Mouse (Mus musculus) forebrain, embryonic 12.5 days (tissue): ENCODE data around the gene Tnfsf13b. TPM values are rescaled to one million over a fixed set of nuclear protein-coding genes. Genes with fewer than 3 reads are reported as not detected.

ENCODE experiments used
- ATAC-seq: fragments of 200-750 bp; cut with Nextera tagmentation; 2 replicates; pipeline ENCODE4 v1.8.0; 2017; ENCODE audit warnings: moderate TSS enrichment; ENCODE audit not compliant: low FRiP score
- H3K27ac ChIP-seq: fragments of 300-500 bp; sonication (generic); 2 replicates; pipeline ENCODE4 v1.5.1; 2016; ENCODE audit warnings: mild to moderate bottlenecking
- H3K27me3 ChIP-seq: fragments of 300-500 bp; sonication (generic); 2 replicates; pipeline ENCODE4 v1.6.1; 2016; ENCODE audit warnings: mild to moderate bottlenecking
- H3K36me3 ChIP-seq: fragments of 300-500 bp; sonication (generic); replicated peaks from 2 replicates; pipeline ENCODE4 v1.6.1; 2016; ENCODE audit warnings: mild to moderate bottlenecking
- H3K4me1 ChIP-seq: fragments of 300-500 bp; sonication (generic); 2 replicates; pipeline ENCODE4 v1.6.1; 2016
- H3K4me2 ChIP-seq: fragments of 300-500 bp; sonication (generic); 2 replicates; pipeline ENCODE4 v1.6.1; 2016; ENCODE audit warnings: mild to moderate bottlenecking, moderate library complexity
- H3K4me3 ChIP-seq: fragments of 300-500 bp; sonication (generic); replicated peaks from 2 replicates; pipeline ENCODE4 v1.5.1; 2016; ENCODE audit warnings: mild to moderate bottlenecking
- H3K9ac ChIP-seq: fragments of 300-500 bp; sonication (generic); 2 replicates; pipeline ENCODE4 v1.6.1; 2016; ENCODE audit warnings: mild to moderate bottlenecking
- H3K9me3 ChIP-seq: fragments of 300-500 bp; sonication (generic); 2 replicates; pipeline ENCODE4 v1.6.1; 2016
- WGBS: fragments of 180-500 bp; shearing (Covaris S2); methylation state at CpG from one replicate; pipeline ENCODE4 v1.1.7; 2016; 5-methylcytosine and 5-hydroxymethylcytosine counted together
- polyA plus RNA-seq: library from polyadenylated mRNA; unstranded; fragments of >200 nt; fragmentation: Nextera tagmentation; extraction: Ambion mirVana; gene quantifications from 2 replicates; pipeline ENCODE4 v1.2.1, GENCODE M21; 2016

Gene Tnfsf13b
- polyA plus RNA-seq, 1 experiment from 2014 or later, result 0.23 TPM

DNA sequence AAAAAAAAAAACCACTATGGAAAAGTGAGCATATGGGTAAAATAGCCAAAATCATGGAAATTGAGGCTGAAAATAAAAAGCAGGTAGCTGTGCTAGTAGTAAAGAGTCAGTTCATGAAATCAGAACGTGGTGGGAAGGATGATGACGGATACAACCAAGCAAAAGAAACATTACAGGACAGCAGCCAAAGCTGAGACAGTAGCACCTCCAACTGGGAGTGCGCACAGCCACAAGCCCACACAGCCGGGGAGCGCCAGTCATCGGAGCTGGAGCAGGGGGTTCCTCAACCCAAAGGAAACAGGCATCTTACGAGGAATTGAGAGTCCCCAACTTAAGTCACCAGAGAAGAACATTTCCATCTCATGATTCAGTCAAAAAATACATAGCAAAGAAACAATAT is 2.2 kb upstream of the Tnfsf13b start:
- H3K9ac ChIP-seq, result no peak overlapping the region
- H3K4me3 ChIP-seq, result no peak overlapping the region
- no peak overlapping the region for H3K4me2 ChIP-seq
- 84% methylated on average over 7 of the region's 7 CpGs for WGBS
- H3K4me1 ChIP-seq, result peaks cover 12% of the 10 kb centered on the region; the same call in 1 of the 2 replicates
- no peaks in the 10 kb centered on the region for H3K9me3 ChIP-seq
- peaks cover 14% of the 10 kb centered on the region for H3K27me3 ChIP-seq
- no peak overlapping the region for H3K27ac ChIP-seq
- no peaks in the 10 kb centered on the region for H3K36me3 ChIP-seq
- no peak for ATAC-seq

DNA sequence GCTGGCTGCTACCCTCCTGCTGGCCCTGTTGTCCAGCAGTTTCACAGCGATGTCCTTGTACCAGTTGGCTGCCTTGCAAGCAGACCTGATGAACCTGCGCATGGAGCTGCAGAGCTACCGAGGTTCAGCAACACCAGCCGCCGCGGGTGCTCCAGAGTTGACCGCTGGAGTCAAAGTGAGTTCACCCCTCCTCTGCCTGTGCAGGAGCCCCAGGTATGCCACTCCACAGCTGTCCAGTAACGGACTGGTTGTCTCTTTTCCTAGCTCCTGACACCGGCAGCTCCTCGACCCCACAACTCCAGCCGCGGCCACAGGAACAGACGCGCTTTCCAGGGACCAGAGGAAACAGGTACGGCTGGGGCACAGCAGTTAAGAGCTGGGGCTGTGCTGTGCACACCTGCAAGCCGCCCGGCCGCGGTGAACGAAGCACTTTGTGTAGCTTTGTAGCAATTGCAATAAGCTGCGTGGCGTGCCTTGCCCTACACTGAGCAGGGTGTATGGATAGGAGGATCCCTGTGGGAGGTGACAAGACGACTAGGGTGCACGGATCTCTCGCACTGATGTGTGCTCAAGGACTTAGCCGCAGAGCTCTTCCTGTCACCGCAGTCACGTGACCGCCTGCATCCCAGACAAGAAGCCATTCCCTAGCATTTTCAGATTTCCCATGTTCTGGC is 856 bp downstream of the Tnfsf13b start:
- Histone ChIP-seq H3K9ac (peak overlapping the region; percentile 55), H3K4me2 (peak overlapping the region; percentile 81), H3K27me3 (peaks cover 14% of the 10 kb centered on the region), H3K4me1 (peaks cover 12% of the 10 kb centered on the region; the same call in 1 of the 2 replicates), H3K27ac (no peak overlapping the region), H3K4me3 (peak overlapping the region; percentile 49), H3K9me3 (no peaks in the 10 kb centered on the region), H3K36me3 (no peaks in the 10 kb centered on the region)
- peak; percentile 72; the same call in 1 of the 2 replicates for ATAC-seq
- WGBS, result 4% methylated on average over 29 of the region's 29 CpGs

DNA sequence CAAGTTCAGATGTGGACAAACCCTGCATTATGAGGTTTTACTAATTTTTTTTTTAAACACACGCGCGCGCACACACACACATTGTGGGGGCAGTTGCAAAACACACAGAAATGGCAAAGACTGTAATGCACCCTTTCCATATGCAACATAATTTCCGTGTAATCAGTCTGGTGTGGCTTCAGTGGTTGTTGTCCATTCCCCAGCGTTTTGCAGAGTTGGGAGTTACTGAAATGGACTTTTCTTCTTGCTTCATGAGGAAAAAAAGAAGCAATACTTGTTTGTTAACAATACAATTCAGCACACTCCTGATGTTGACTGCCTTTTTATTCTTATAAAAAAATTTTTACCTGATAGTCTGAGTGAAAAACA is 1.4 kb downstream of the Tnfsf13b start:
- Histone ChIP-seq H3K36me3 (no peaks in the 10 kb centered on the region), H3K4me1 (peaks cover 12% of the 10 kb centered on the region; the same call in 1 of the 2 replicates), H3K9ac (peak overlapping the region; percentile 55; the same call in 1 of the 2 replicates), H3K9me3 (no peaks in the 10 kb centered on the region), H3K4me2 (peak overlapping the region; percentile 81), H3K4me3 (peak overlapping the region; percentile 49), H3K27me3 (peaks cover 14% of the 10 kb centered on the region), H3K27ac (no peak overlapping the region)
- 34% methylated on average over 6 of the region's 6 CpGs for WGBS
- no peak; the same call in 1 of the 2 replicates for ATAC-seq

DNA sequence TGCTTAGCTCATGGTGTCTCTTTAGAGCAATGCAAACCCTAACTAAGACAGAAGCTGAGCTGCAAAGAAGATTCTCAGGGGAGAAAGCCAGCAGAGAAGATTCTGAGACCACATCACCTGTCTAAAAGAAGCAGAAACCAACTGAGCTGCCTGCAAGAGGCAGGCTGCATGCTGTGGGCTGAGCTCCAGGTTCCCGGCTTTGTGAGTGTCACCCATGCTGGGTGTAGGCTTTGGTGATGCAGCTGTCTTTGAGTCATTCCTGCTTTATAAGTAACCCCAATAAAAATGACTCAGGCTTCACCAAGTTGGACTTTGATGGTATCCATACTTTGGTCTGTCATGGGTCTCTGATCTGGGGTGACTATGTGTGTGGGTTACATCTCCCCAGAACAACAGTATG is 10.0 kb downstream of the Tnfsf13b start:
- no peaks in the 10 kb centered on the region; the same call in 1 of the 2 replicates for H3K4me1 ChIP-seq
- no peaks in the 10 kb centered on the region for H3K9me3 ChIP-seq
- H3K4me3 ChIP-seq, result no peak overlapping the region
- H3K27me3 ChIP-seq, result no peaks in the 10 kb centered on the region
- H3K4me2 ChIP-seq, result no peak overlapping the region
- H3K27ac ChIP-seq, result no peak overlapping the region
- WGBS, result 78% methylated on average over 1 of the region's 1 CpGs
- no peak overlapping the region for H3K9ac ChIP-seq
- ATAC-seq, result no peak
- no peaks in the 10 kb centered on the region for H3K36me3 ChIP-seq

DNA sequence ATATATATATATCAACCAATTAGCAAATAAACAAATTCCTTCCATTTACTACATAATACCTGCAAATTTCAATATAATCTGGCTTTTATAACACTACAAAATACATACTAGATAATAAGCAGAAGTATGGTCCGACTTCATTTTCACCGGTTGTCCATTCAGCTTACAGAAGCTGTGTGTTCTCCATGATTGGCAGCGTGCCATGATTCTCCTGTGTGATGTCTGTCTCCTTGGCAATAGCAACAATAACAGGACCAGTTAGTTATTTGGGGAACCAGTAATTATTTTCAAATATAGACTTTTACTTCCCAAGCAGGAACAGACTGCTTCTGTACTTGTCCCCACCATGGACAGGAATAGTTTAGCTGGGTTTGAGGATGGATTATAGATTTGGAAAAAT is 11.0 kb downstream of the Tnfsf13b start:
- 73% methylated on average over 3 of the region's 3 CpGs for WGBS

DNA sequence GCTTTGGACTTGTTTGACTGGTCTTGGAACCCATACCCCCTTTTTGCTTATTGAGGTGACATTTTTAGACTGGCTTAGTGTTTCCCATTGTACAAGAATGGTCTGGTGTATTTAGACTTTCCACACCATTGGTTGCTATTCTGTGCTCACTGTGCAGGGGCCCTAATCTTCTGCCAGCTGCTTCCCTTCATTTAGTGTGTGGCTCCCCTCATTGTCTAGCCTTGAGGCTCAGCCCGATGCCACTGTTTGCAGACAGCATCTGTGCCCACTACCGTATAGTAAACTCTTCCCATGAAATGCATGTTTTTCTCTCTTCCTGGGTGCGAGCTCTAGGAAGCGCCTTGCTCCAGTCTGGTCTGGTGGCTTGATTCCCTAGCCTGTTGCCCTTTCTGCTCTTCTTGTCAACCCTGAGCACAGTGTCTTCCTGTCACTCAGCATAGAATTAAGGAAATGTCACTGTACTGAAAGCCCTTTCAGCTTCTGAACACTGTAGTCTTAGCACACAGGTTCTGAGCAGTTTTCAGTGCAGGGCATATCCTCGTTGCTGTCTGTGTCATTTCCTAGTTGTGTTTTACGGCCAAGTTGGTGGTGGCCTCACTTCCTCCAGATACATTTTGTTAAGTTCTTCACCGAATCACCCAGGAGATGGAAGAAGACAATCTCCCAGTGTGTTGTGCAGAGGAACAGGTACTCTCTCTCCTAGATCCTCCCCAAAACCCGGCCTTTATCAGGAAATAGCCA is 24.2 kb downstream of the Tnfsf13b start:
- Histone ChIP-seq H3K4me2 (no peak overlapping the region), H3K27me3 (no peaks in the 10 kb centered on the region), H3K4me3 (no peak overlapping the region), H3K27ac (no peak overlapping the region), H3K9ac (no peak overlapping the region), H3K4me1 (peaks cover 6% of the 10 kb centered on the region; the same call in 1 of the 2 replicates), H3K36me3 (no peaks in the 10 kb centered on the region), H3K9me3 (no peaks in the 10 kb centered on the region)
- ATAC-seq, result no peak
- 76% methylated on average over 8 of the region's 8 CpGs for WGBS

More for the DNA sequence above, 11.0 kb downstream of the Tnfsf13b start:
- H3K27ac ChIP-seq, result no peak overlapping the region
- H3K4me2 ChIP-seq, result no peak overlapping the region
- no peaks in the 10 kb centered on the region for H3K9me3 ChIP-seq
- ATAC-seq, result no peak
- H3K27me3 ChIP-seq, result no peaks in the 10 kb centered on the region
- H3K4me1 ChIP-seq, result no peaks in the 10 kb centered on the region; the same call in 1 of the 2 replicates
- no peak overlapping the region for H3K4me3 ChIP-seq
- H3K9ac ChIP-seq, result no peak overlapping the region
- no peaks in the 10 kb centered on the region for H3K36me3 ChIP-seq

DNA sequence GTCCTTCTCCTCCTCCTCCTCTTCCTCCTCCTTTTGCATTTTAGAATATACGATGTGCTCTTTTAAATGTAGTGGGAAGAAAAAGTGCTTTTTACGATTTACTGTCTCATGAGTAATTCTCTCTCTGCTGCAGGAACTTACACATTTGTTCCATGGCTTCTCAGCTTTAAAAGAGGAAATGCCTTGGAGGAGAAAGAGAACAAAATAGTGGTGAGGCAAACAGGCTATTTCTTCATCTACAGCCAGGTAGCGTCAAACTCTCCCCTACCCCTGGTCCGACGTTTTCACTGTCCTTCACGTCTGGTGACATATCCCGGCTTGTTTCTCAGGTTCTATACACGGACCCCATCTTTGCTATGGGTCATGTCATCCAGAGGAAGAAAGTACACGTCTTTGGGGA is 24.9 kb downstream of the Tnfsf13b start:
- WGBS, result 88% methylated on average over 9 of the region's 9 CpGs

DNA sequence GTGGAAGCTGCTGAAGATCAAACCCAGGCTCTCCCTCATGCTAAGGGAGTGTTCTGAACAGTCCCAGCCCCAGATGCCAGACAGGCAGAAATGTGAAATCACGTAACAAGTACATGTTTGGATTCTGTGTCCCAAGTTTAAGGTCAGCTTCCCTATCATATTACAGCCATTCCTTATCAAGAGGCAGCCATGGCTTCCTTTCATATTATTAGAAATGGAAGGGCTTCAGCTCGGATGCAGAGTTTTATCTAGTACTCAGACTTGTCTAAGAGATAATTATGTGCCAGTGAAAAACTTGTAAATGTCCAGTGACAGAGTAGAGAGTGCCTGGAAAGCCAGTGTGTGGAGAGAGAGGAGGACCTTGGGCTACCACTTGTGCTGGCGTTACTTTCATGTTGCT is 34.6 kb downstream of the Tnfsf13b start:
- H3K36me3 ChIP-seq, result no peaks in the 10 kb centered on the region
- no peak overlapping the region for H3K4me2 ChIP-seq
- no peak overlapping the region for H3K4me3 ChIP-seq
- no peaks in the 10 kb centered on the region for H3K9me3 ChIP-seq
- H3K27me3 ChIP-seq, result no peaks in the 10 kb centered on the region
- no peak overlapping the region for H3K9ac ChIP-seq
- H3K4me1 ChIP-seq, result no peaks in the 10 kb centered on the region
- no peak for ATAC-seq
- WGBS, result 71% methylated on average over 3 of the region's 3 CpGs
- no peak overlapping the region for H3K27ac ChIP-seq

More for the DNA sequence above, 24.9 kb downstream of the Tnfsf13b start:
- Histone ChIP-seq H3K27ac (no peak overlapping the region), H3K27me3 (no peaks in the 10 kb centered on the region), H3K9ac (no peak overlapping the region), H3K4me1 (peaks cover 6% of the 10 kb centered on the region; the same call in 1 of the 2 replicates), H3K4me2 (no peak overlapping the region), H3K36me3 (no peaks in the 10 kb centered on the region), H3K9me3 (no peaks in the 10 kb centered on the region), H3K4me3 (no peak overlapping the region)
- ATAC-seq, result no peak

DNA sequence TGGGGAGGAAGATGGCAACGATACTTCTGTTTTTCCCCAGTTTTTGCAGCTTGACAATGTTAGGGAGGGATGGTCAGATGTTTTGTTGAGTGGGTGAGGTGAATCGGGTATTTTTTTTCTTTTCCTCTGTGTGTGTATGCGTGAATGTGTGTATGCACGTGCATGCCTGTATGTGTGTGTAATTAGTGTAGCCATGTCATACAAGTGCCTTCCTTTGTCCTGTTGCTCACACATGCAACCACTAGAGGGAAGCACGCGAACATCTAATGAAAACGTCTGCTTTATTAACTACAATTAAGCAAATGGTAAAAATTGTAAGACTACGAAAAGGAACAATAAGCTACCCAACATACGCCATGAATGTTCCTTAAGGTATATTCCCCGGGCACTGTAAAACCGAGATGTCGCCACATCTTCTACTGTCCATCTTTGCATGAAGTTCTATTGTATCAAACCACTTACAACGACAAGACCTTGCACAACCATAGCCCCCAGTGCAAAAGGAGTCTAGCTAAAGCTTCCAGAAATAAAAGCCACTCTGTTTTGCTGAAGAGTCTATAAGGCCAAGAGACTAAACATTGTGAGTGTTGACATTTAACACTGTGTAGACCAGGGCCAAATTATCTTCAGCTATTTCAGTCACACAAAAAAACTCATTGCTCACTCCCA is 37.7 kb downstream of the Tnfsf13b start:
- ATAC-seq, result no peak; the same call in 1 of the 2 replicates
- WGBS, result 56% methylated on average over 13 of the region's 13 CpGs
- no peak overlapping the region for H3K27ac ChIP-seq
- no peak overlapping the region for H3K4me3 ChIP-seq
- no peak overlapping the region for H3K9ac ChIP-seq
- no peak overlapping the region for H3K4me2 ChIP-seq
- peaks cover 4% of the 10 kb centered on the region for H3K27me3 ChIP-seq
- no peaks in the 10 kb centered on the region for H3K36me3 ChIP-seq
- no peaks in the 10 kb centered on the region for H3K9me3 ChIP-seq
- H3K4me1 ChIP-seq, result no peaks in the 10 kb centered on the region

DNA sequence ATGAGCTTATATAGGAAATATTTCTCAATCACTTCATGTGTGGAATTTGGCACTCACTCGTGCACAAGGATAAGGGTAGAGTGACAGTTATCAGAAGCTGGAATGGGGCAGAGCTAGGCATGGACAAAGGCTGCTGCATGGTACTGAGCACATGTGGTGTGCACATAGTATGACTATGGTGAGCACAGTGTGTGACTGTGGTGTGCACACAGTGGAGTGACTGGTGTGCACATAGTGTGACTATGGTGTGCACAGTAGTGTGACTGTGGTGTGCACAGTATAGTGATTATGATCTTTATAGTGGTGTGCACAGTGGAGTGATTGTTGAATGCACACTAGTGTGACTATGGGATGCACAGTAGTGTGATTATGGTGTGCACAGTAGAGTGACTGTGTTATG is 39.5 kb downstream of the Tnfsf13b start:
- WGBS, result 82% methylated on average over 1 of the region's 1 CpGs
- H3K27ac ChIP-seq, result no peak overlapping the region
- no peaks in the 10 kb centered on the region for H3K9me3 ChIP-seq
- no peak for ATAC-seq
- H3K36me3 ChIP-seq, result no peaks in the 10 kb centered on the region
- H3K9ac ChIP-seq, result no peak overlapping the region
- no peaks in the 10 kb centered on the region for H3K4me1 ChIP-seq
- H3K4me2 ChIP-seq, result no peak overlapping the region
- peaks cover 4% of the 10 kb centered on the region for H3K27me3 ChIP-seq
- no peak overlapping the region for H3K4me3 ChIP-seq

DNA sequence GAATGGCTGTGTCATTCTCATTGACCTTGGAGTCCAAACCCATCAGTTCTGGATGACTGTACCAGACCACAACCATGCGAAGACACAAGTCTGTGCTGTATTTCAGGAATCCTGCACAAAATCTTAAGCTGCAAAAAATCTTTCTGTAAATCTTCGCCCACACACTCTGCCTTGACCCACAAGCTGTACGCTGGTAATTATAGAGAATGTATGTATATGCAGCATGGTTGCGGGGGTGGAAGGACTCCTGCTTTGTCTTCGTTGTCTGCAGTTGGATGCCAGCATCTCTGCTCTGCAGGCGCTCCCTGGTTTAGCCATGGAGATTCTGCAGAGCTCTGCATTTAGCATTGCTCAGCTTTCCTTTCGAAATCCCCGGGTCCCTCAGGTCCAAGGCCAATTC is 42.9 kb downstream of the Tnfsf13b start:
- no peak overlapping the region for H3K9ac ChIP-seq
- 74% methylated on average over 8 of the region's 8 CpGs for WGBS
- no peaks in the 10 kb centered on the region for H3K36me3 ChIP-seq
- ATAC-seq, result no peak
- peaks cover 4% of the 10 kb centered on the region; the same call in 1 of the 2 replicates for H3K4me1 ChIP-seq
- H3K9me3 ChIP-seq, result no peaks in the 10 kb centered on the region
- H3K27me3 ChIP-seq, result peaks cover 4% of the 10 kb centered on the region
- H3K4me3 ChIP-seq, result no peak overlapping the region
- H3K4me2 ChIP-seq, result no peak overlapping the region
- H3K27ac ChIP-seq, result no peak overlapping the region

DNA sequence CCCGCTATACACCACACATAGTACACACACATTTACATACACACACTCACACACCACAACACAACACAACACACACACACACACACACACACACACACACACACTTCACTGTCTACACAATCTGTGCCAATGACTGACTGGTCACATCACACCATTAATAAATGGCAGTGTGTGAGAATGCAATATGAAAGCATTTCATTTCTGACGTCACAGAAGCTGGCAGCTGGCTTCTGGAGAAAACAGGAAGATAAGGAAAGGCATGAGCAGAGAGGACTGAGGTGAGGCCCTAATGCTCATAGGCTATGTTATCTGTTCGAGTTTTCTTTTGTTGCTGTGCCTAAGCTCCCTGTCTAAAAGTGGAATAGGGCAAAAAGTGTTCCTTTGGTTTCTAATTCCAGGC is 45.3 kb downstream of the Tnfsf13b start:
- Histone ChIP-seq H3K4me2 (no peak overlapping the region), H3K27ac (no peak overlapping the region), H3K36me3 (no peaks in the 10 kb centered on the region), H3K4me1 (peaks cover 4% of the 10 kb centered on the region; the same call in 1 of the 2 replicates), H3K9me3 (no peaks in the 10 kb centered on the region), H3K27me3 (peaks cover 7% of the 10 kb centered on the region), H3K4me3 (no peak overlapping the region), H3K9ac (peak overlapping the region; percentile 7; the same call in 1 of the 2 replicates)
- 73% methylated on average over 3 of the region's 3 CpGs for WGBS
- no peak for ATAC-seq
